Mouse (Mus musculus): Measurements from ENCODE around the gene Proser2.

- no peak for TF ChIP-seq CTCF (IDR thresholded peaks at IDR 0.05; ENCODE audit: low read depth, low read length)
- TF ChIP-seq TAL1 (conservative IDR thresholded peaks at IDR 0.05; ENCODE audit: low read depth, low read length): no peak
- TF ChIP-seq GATA1 (IDR thresholded peaks at IDR 0.05; ENCODE audit: borderline replicate concordance, low read length): no peak
- no peak for TF ChIP-seq GATA2 (IDR thresholded peaks at IDR 0.05; ENCODE audit: borderline replicate concordance, low read depth, low read length)
Observed at GRCm38 (mm10) chr2:6146901-6147300, 16.9 kb upstream of the Proser2 start.

Measured in G1E (cell line).